Mouse (Mus musculus): ENCODE data around the gene Cdk6. TPM values are rescaled to one million over a fixed set of nuclear protein-coding genes. Genes with fewer than 3 reads are reported as not detected.

Gene Cdk6
- polyA plus RNA-seq, 1 experiment from 2014 or later = 23.4 TPM

DNA sequence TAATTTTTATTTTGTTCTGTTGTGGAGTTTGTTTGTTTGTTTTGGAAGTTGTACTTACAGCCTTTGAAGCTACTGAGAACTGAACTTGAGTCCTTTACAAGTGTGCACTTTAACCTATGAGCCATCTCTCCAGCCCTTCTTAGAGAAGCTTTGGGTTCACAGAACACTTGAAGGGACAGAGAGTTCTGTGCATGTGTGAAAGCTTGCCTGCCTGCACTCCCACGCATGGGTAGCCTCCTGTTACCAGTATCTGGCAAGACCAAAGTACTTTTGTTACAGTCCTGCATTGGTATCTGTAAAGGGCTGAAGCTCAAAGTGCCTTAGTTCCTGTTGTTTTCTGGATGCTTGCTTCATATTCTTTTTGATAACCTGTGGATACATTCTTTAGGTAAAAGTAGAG is 204.9 kb downstream of the Cdk6 start:
- H3K4me3 ChIP-seq (ENCODE audit: low read length) = no peak overlapping the region
- no peak overlapping the region for H3K9ac ChIP-seq (ENCODE audit: low read depth, low read length)
- no peaks in the 10 kb centered on the region for H3K9me3 ChIP-seq (ENCODE audit: control insufficient read depth, low read length)
- H3K27ac ChIP-seq (ENCODE audit: low read depth, low read length) = no peak overlapping the region
- H3K4me1 ChIP-seq (ENCODE audit: control insufficient read depth, insufficient read depth, low read length) = peaks cover 12% of the 10 kb centered on the region; the same call in 1 of the 2 replicates
- no peaks in the 10 kb centered on the region for H3K27me3 ChIP-seq (ENCODE audit: control insufficient read depth, insufficient read depth, low read length)
- peaks cover 3% of the 10 kb centered on the region; the same call in 1 of the 2 replicates for H3K36me3 ChIP-seq (ENCODE audit: control insufficient read depth, insufficient read depth, low read length)
- no peak overlapping the region for H3K4me2 ChIP-seq (replicated peaks; ENCODE audit: low read depth, low read length)
- 61% methylated on average over 1 of the region's 1 CpGs for WGBS
- ATAC-seq (ENCODE audit: low FRiP score, low TSS enrichment) = no peak

DNA sequence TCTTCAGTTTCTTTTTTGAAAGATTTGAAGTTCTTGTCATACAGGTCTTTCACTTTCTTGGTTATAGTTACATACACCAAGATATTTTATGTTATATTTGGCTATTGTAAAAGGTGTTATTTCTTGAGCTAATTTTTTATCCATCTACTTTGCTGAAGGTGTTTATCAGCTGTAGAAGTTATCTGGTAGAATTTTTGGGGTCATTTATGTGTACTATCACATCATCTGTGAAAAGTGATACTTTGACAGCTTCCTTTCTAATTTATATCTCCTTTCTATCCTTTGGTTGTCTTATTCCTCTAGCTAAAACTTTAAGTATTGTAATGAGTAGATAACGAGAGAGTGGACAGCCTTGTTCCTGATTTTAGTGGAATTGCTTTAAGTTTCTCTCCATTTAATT is 210.2 kb downstream of the Cdk6 start:
- 86% methylated on average over 1 of the region's 1 CpGs for WGBS
- H3K9me3 ChIP-seq (ENCODE audit: control insufficient read depth, low read length) = no peaks in the 10 kb centered on the region
- peaks cover 22% of the 10 kb centered on the region for H3K36me3 ChIP-seq (ENCODE audit: control insufficient read depth, insufficient read depth, low read length)
- H3K4me3 ChIP-seq (ENCODE audit: low read length) = no peak overlapping the region
- no peaks in the 10 kb centered on the region for H3K4me1 ChIP-seq (ENCODE audit: control insufficient read depth, insufficient read depth, low read length)
- H3K27ac ChIP-seq (ENCODE audit: low read depth, low read length) = no peak overlapping the region
- ATAC-seq (ENCODE audit: low FRiP score, low TSS enrichment) = no peak
- no peak overlapping the region for H3K4me2 ChIP-seq (replicated peaks; ENCODE audit: low read depth, low read length)
- H3K27me3 ChIP-seq (ENCODE audit: control insufficient read depth, insufficient read depth, low read length) = no peaks in the 10 kb centered on the region
- H3K9ac ChIP-seq (ENCODE audit: low read depth, low read length) = no peak overlapping the region

GRCm38 (mm10) chr5:3554198-3554597 is 212.9 kb downstream of the Cdk6 start:
- 89% methylated on average over 2 of the region's 2 CpGs for WGBS
- H3K9ac ChIP-seq (ENCODE audit: low read depth, low read length) = no peak overlapping the region
- H3K9me3 ChIP-seq (ENCODE audit: control insufficient read depth, low read length) = no peaks in the 10 kb centered on the region
- no peak overlapping the region for H3K4me2 ChIP-seq (replicated peaks; ENCODE audit: low read depth, low read length)
- ATAC-seq (ENCODE audit: low FRiP score, low TSS enrichment) = no peak
- no peaks in the 10 kb centered on the region for H3K27me3 ChIP-seq (ENCODE audit: control insufficient read depth, insufficient read depth, low read length)
- no peaks in the 10 kb centered on the region for H3K4me1 ChIP-seq (ENCODE audit: control insufficient read depth, insufficient read depth, low read length)
- H3K27ac ChIP-seq (ENCODE audit: low read depth, low read length) = no peak overlapping the region
- H3K36me3 ChIP-seq (ENCODE audit: control insufficient read depth, insufficient read depth, low read length) = peaks cover 40% of the 10 kb centered on the region
- no peak overlapping the region for H3K4me3 ChIP-seq (ENCODE audit: low read length)

DNA sequence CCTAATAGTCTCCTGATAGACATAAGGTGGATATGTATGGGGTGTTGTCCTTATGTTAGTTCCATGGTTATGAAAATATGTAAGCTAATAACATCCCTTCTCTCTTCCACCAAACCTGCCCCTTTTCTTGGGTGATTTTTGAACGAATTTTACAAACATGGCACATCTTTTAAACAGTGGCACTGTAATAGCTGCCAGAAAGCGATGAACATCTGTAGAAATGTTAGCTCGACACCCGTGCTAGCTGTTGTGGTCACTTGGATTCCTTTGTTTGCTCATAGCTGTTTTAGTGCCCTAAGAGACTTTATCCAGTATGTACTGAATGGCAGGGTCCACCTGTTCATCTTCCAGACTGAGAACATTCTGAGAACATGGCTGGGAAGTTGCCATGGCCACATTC is 230.0 kb downstream of the Cdk6 start, which contains the start of gene 1700109H08Rik:
1700109H08Rik (plus strand) TSS at position 301 of the 400 bp plus-strand sequence.
- Histone ChIP-seq H3K4me1 (ENCODE audit: control insufficient read depth, insufficient read depth, low read length) (no peaks in the 10 kb centered on the region), H3K27me3 (ENCODE audit: control insufficient read depth, insufficient read depth, low read length) (no peaks in the 10 kb centered on the region), H3K36me3 (ENCODE audit: control insufficient read depth, insufficient read depth, low read length) (peaks cover 74% of the 10 kb centered on the region), H3K9me3 (ENCODE audit: control insufficient read depth, low read length) (0 out of 2 replicates have a peak, but pooled peaks cover 2% of the 10 kb centered on the region), H3K4me2 (replicated peaks; ENCODE audit: low read depth, low read length) (no peak within 1 kb of the TSS), H3K27ac (ENCODE audit: low read depth, low read length) (no peak within 1 kb of the TSS), H3K9ac (ENCODE audit: low read depth, low read length) (no peak within 1 kb of the TSS), H3K4me3 (ENCODE audit: low read length) (no peak within 1 kb of the TSS)
- no peak for ATAC-seq (ENCODE audit: low FRiP score, low TSS enrichment)
- WGBS = 93% methylated on average over 4 of the region's 4 CpGs

DNA sequence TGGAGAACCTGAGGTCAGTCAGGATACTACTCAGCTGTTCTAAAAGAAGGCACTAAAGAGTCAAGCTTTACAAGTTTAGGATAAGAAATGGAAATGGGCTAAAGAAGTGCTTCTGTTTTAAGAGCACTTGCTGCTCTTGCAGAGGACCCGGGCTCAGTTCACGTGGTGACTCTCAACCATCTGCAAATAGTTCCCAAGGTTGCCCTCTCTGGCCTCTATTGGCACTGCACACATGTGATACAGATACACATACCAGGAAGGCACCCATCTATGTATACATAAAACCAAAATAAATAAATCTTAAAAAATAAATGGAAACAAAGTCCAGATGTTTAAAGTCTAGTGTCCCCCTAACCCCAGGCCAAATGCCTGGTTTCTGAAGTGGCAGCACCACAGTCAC is 233.5 kb downstream of the Cdk6 start:
- ATAC-seq (ENCODE audit: low FRiP score, low TSS enrichment) = no peak
- WGBS = 94% methylated on average over 2 of the region's 2 CpGs
- H3K36me3 ChIP-seq (ENCODE audit: control insufficient read depth, insufficient read depth, low read length) = peaks cover 83% of the 10 kb centered on the region
- H3K4me3 ChIP-seq (ENCODE audit: low read length) = no peak overlapping the region
- no peaks in the 10 kb centered on the region for H3K4me1 ChIP-seq (ENCODE audit: control insufficient read depth, insufficient read depth, low read length)
- 0 out of 2 replicates have a peak, but pooled peaks cover 2% of the 10 kb centered on the region for H3K9me3 ChIP-seq (ENCODE audit: control insufficient read depth, low read length)
- H3K27me3 ChIP-seq (ENCODE audit: control insufficient read depth, insufficient read depth, low read length) = no peaks in the 10 kb centered on the region
- H3K9ac ChIP-seq (ENCODE audit: low read depth, low read length) = no peak overlapping the region
- no peak overlapping the region for H3K4me2 ChIP-seq (replicated peaks; ENCODE audit: low read depth, low read length)
- no peak overlapping the region for H3K27ac ChIP-seq (ENCODE audit: low read depth, low read length)

GRCm38 (mm10) chr5:3577939-3578338 is 236.7 kb downstream of the Cdk6 start:
- ATAC-seq (ENCODE audit: low FRiP score, low TSS enrichment) = no peak

DNA sequence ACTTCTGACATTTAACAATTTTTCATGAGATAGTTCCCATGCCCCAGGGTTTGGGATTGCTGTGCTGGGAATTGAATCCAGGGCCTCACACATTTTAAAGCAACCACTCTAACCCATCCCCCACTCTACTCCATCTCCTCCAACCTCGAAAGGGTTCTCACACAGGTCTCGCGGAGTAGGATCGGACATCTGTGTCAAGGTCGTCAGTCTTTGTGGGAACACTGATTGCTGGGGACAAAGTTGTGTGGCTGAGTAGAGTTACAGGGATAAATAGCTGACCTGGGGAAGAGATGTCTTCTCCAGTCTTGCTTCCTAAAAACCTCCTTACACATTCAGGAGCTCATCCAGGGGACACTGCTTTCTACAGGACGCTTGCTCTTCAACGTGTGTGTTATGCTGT is 237.8 kb downstream of the Cdk6 start:
- H3K9ac ChIP-seq (ENCODE audit: low read depth, low read length) = no peak overlapping the region
- H3K4me1 ChIP-seq (ENCODE audit: control insufficient read depth, insufficient read depth, low read length) = no peaks in the 10 kb centered on the region
- H3K4me2 ChIP-seq (replicated peaks; ENCODE audit: low read depth, low read length) = no peak overlapping the region
- WGBS = 93% methylated on average over 7 of the region's 7 CpGs
- no peak overlapping the region for H3K27ac ChIP-seq (ENCODE audit: low read depth, low read length)
- 0 out of 2 replicates have a peak, but pooled peaks cover 2% of the 10 kb centered on the region for H3K9me3 ChIP-seq (ENCODE audit: control insufficient read depth, low read length)
- H3K36me3 ChIP-seq (ENCODE audit: control insufficient read depth, insufficient read depth, low read length) = peaks cover 79% of the 10 kb centered on the region
- H3K27me3 ChIP-seq (ENCODE audit: control insufficient read depth, insufficient read depth, low read length) = no peaks in the 10 kb centered on the region
- ATAC-seq (ENCODE audit: low FRiP score, low TSS enrichment) = no peak
- no peak overlapping the region for H3K4me3 ChIP-seq (ENCODE audit: low read length)

More at GRCm38 (mm10) chr5:3577939-3578338, 236.7 kb downstream of the Cdk6 start:
- H3K4me3 ChIP-seq (ENCODE audit: low read length) = no peak overlapping the region
- H3K9me3 ChIP-seq (ENCODE audit: control insufficient read depth, low read length) = 0 out of 2 replicates have a peak, but pooled peaks cover 2% of the 10 kb centered on the region
- no peaks in the 10 kb centered on the region for H3K4me1 ChIP-seq (ENCODE audit: control insufficient read depth, insufficient read depth, low read length)
- no peaks in the 10 kb centered on the region for H3K27me3 ChIP-seq (ENCODE audit: control insufficient read depth, insufficient read depth, low read length)
- no peak overlapping the region for H3K4me2 ChIP-seq (replicated peaks; ENCODE audit: low read depth, low read length)
- WGBS = 88% methylated on average over 2 of the region's 2 CpGs
- no peak overlapping the region for H3K27ac ChIP-seq (ENCODE audit: low read depth, low read length)
- H3K9ac ChIP-seq (ENCODE audit: low read depth, low read length) = no peak overlapping the region
- peaks cover 80% of the 10 kb centered on the region for H3K36me3 ChIP-seq (ENCODE audit: control insufficient read depth, insufficient read depth, low read length)

Other genes with a start within 250 kb of the Cdk6 start
- 38.9 and 42.6 TPM in 2 replicates for gene Fam133b, start 202.3 kb downstream of the Cdk6 start, polyA plus RNA-seq (2014; fragmentation: Nextera tagmentation; extraction: Ambion mirVana)
- gene 1700109H08Rik, start 230.1 kb downstream of the Cdk6 start, polyA plus RNA-seq (2014; fragmentation: Nextera tagmentation; extraction: Ambion mirVana) = 2.8 and 4.1 TPM in 2 replicates

All from kidney, embryonic 14.5 days (tissue).